Mouse (Mus musculus) cerebellum, postnatal 10 days (tissue): Measurements from ENCODE around the gene Zbtb45.

Experiments
- DNase-seq, 2 experiments: peaks; one replicate each; pipeline ENCODE4 v3.0.0; 2021; ENCODE audit warnings: mixed read lengths in 2 of 2

Zbtb45 gene

GRCm38 (mm10) chr7:13033451-13034147 lies 23.8 kb upstream of the Zbtb45 start:
- peak in 1 of 2 experiments; percentile 20 for DNase-seq

DNA sequence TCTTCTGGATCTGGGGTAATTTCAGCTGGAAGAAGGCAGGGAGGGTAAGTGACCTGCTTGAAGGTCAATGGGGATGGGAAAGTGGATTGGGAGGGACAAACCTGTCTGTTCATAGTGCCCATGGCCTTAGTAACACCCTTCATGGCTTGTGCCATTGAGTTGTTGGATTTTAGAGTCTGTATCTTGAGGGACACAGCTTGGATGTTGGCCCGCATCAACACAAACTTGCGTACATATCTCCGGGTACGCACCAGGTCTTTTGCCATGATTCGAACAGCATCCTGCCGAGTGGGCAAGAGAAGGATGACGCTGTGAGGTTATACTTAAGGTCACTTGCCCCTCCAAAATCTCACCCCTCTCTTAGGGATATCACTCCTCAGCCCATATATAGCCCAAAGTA lies 22.7 kb upstream of the Zbtb45 start:
- DNase-seq, result peak in 1 of 2 experiments; percentile 5

- DNase-seq, result peak in 1 of 2 experiments; percentile 2
Measured at GRCm38 (mm10) chr7:13031983-13032382, 22.1 kb upstream of the Zbtb45 start.

DNA sequence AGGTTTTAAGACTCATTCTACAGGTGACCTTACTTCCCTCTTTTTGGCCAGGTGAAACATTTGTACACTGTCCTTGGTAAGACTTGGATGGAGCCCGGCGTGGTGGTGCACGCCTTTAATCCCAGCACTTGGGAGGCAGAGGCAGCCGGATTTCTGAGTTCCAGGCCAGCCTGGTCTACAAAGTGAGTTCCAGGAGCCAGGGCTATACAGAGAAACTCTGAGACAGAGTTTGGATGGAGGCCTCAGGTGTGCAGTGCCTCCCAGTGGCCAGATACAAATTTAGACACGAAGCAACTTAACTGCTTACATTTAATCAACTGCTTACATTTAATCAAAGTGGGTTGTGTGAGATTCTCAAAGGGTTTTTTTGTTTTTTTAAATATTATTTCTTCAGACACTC lies 21.2 kb upstream of the Zbtb45 start:
- peak in 1 of 2 experiments; percentile 52 for DNase-seq

DNA sequence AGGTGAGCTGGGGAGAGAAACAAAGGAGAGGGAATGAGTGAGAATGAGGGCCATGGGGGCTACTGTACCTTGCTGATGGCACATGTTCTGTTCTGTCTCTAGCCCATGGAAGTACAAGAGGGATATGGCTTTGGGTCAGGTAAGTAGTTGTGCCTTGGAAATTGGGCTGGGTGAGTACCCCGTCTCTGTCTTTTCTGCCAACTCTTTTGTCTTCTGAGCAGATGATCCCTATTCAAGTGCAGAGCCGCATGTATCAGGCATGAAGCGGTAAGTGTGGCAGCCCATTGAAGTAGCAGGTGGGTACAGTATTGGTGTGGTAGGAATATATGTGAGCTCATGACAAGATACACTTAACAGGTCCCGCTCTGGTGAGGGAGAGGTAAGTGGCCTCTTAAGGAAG lies 19.2 kb upstream of the Zbtb45 start:
- DNase-seq, result no peak

DNA sequence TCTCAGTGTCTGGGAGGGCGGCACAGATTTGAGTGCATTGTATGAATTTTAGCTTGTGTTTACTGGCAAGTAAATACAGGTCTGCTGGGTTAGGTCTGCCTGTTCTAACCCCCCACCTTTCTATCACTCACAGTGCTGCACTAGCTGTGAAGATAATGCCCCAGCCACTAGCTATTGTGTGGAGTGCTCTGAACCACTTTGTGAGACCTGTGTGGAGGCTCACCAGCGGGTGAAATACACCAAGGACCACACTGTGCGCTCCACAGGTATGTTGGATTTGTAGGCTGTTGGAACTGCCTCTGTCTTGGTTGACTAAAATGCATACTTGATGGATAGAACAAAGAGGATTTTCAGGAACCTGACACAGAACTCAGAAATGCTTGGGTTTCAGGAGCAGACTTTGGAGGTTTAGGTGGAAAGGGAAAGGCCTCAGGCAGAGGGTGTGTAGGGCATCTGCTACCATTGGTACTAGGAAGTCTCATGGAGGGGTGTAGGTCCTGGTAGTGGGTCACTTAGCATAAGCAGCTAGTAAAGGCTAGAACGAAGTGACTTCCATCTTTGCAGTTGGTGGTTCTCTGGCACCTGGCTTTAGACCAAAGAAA lies 15.8 kb upstream of the Zbtb45 start:
- DNase-seq, result no peak

DNA sequence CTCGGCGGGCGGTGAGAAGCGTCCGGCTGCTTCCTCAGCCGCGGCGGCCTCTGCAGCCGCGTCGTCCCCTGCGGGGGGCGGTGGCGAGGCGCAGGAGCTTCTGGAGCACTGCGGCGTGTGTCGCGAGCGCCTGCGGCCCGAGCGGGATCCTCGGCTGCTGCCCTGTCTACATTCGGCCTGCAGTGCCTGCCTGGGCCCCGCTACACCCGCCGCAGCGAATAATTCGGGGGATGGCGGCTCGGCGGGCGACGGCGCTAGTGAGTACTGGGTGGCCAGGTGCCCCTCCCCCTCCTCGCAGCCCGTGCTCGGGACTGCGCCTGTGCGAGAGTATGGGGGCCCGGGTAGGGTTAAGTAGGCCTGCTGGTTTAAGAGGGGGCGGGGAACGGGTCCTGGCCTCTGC lies 15.0 kb upstream of the Zbtb45 start:
- peak; percentile 95 for DNase-seq

- peak; percentile 97 to 98 for DNase-seq
Measured at GRCm38 (mm10) chr7:13023928-13024731, 14.3 kb upstream of the Zbtb45 start.

GRCm38 (mm10) chr7:13022773-13023535 lies 13.1 kb upstream of the Zbtb45 start:
- peak; percentile 67 to 80 for DNase-seq

- DNase-seq, result no peak
Measured at GRCm38 (mm10) chr7:13015217-13015616, 5.4 kb upstream of the Zbtb45 start.

DNA sequence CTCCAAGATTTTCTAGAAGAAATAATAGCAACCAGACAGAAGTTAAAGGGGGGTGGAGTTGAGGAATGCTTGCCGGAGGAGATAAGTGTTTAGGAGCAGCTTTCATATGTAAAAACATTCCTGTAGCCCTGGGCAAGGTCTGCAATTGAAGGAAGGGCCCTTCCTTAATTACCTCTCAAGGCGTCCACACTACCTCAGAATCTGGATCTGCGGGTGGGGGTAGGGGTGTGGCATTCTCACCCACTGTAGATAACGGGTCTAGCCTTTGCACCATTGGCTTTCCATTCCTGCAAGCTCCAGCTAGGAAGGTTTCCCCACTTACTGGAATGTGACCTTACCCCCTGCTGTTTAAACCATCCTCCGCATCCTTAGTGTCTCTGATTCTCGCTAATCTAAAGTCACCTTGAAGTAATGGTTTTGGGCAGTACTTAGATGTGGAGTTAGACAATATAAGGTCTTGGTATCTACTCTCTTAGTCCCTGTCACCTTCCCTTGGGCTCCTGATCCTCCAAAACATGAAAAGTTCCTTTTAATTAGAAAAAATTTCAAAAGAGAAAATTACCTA lies 4.5 kb upstream of the Zbtb45 start:
- DNase-seq, result no peak

GRCm38 (mm10) chr7:13013671-13014070 lies 3.8 kb upstream of the Zbtb45 start:
- DNase-seq, result no peak

DNA sequence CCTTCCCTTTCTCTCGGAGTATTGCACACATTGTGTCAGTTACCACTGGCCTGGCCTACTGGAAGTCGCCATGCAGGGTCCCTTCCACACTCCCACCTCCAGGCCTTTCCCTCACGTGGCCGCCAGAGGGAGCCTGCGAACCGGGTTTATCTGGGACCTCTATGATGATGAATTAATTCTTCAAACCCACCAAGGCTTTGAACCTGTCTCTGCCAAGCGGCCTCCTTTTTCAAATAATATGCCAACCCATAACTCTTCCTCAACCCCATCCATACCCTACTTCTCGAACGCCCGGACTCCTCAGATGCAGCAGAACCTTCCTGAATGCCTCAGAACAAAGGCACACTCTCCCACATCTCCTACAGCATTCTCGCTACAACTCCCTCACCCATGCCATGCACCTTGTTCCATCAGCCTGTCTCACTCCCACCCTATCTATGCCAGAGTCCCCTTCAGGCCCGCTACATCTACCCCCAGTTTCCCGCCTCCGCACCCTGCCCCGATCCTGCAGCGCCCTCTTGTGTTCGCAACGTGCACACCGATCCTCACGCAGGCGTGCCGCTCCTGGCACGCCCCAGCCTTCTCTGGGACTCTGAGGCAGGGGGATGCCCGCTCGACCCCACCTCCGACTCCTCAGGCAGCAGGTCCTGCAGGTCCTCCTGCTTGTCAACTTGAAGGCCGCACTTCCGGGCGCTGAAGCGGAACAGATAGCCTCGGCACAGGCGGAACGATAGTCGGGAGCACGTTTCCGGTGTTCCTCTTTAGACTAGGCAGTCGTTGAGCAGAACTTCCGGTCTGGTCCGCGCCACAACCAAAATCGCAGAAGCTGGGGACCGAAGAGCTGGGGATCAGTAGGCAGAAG lies 460 bp downstream of the Zbtb45 start:
- DNase-seq, result peak; percentile 95 to 96

GRCm38 (mm10) chr7:13007341-13008092 lies 2.3 kb downstream of the Zbtb45 start:
- DNase-seq, result peak; percentile 45 to 52

DNA sequence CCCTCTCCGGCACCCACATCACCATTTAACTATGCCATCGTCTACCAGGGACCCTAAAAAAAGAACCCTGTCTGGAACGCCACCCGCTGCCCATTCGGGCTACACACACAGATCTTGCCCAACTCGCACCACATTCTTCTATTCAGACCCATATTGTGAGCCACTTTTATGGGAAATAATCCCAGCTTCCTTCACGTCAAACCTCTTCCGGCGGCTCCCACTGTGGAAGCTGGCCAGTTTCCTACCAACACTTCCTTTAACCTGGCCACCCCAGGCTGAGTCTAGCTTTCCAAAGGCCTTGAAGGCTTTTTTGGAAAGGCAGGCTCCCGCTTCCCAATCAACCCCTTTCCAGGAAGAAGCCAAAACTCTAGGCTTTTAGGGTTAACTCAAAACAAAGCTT lies 3.3 kb downstream of the Zbtb45 start:
- peak in 1 of 2 experiments; percentile 17 for DNase-seq

GRCm38 (mm10) chr7:13006011-13006410 lies 3.8 kb downstream of the Zbtb45 start:
- DNase-seq, result peak; percentile 67 to 71

DNA sequence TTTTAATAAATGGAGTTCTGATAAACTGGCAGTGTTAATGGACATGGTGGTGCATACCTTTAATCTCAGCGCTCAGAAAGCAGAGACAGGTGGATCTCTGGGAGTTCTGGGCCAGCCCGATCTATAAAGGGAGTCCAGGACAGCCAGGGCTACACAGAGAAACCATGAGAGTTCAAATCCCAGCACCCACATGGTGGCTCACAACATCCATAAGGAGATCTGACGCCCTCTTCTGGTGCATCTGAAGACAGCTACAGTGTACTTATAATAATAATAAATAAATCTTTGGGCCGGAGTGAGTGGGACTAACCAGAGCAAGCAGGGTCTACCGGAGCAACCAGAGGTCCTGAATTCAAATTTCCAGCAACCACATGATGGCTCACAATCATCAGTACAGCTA lies 6.5 kb downstream of the Zbtb45 start:
- DNase-seq, result no peak

- DNase-seq, result no peak
Measured at GRCm38 (mm10) chr7:13001584-13001983, 8.2 kb downstream of the Zbtb45 start.

- DNase-seq, result no peak
Measured at GRCm38 (mm10) chr7:12998851-12999250, 11.0 kb downstream of the Zbtb45 start, which contains the start of gene Trim28. Gene Trim28 (plus strand): TSS chr7:12999114.

DNA sequence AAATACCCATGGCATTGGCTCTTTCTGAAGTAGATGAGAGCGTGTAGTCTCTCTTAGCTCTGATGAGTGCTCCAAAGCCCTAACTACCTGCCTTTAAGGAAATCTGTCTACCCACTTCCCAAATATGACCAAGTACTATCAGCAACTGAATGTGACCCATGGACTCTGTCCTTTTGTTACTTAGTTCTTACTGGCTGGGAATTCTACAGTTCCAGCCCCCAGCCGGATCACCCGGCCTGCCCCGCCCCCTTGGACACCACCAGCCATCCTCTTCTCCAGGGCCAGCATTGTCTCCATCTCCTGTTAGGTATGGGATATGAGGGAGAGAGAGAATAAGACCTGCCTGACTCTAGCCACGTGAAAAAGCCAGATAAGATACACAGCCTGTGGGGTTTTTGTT lies 11.8 kb downstream of the Zbtb45 start, which contains the start of gene Slc27a5:
TSS of gene Slc27a5 (minus strand) at position 140 of the 400 bp plus-strand sequence.
- no peak for DNase-seq

GRCm38 (mm10) chr7:12997230-12997629 lies 12.6 kb downstream of the Zbtb45 start:
- DNase-seq, result no peak
